Mouse (Mus musculus) CH12F3 (cell line): ENCODE measurements around the gene Rnpc3.
"Not testable (repeated sequence)": the region's sequence is repeated elsewhere in the genome, so short reads cannot be mapped to it uniquely, and the experiment has no call there.

Experiments used
- in situ Hi-C: fragments of 300-500 bp; cut with MboI; formaldehyde crosslinking; loops from 2 replicates; pipeline ENCODE4 v1.14.3; 2020; ENCODE audit warnings: low sequenced_read_pairs

Rnpc3 gene

GRCm38 (mm10) chr3:113629606-113630359 lies at the start of gene Rnpc3:
Gene Rnpc3 (minus strand): TSS chr3:113630149.
- in situ Hi-C loops: no loop called here

GRCm38 (mm10) chr3:113656940-113657339 lies 27.0 kb upstream of the Rnpc3 start:
- in situ Hi-C loops: no loop called here

- in situ Hi-C loops: no loop called here
Observed at GRCm38 (mm10) chr3:113654335-113654734, 24.4 kb upstream of the Rnpc3 start.

GRCm38 (mm10) chr3:113651386-113651785 lies 21.4 kb upstream of the Rnpc3 start:
- in situ Hi-C loops: not testable (repeated sequence)

GRCm38 (mm10) chr3:113639545-113639944 lies 9.6 kb upstream of the Rnpc3 start:
- in situ Hi-C loops: no loop called here

- in situ Hi-C loops: no loop called here
Observed at GRCm38 (mm10) chr3:113634220-113634619, 4.3 kb upstream of the Rnpc3 start.

- in situ Hi-C loops: no loop called here
Observed at GRCm38 (mm10) chr3:113631611-113632010, 1.7 kb upstream of the Rnpc3 start.

GRCm38 (mm10) chr3:113630564-113630963 lies 615 bp upstream of the Rnpc3 start:
- in situ Hi-C loops: no loop called here

GRCm38 (mm10) chr3:113606599-113606998 lies 23.4 kb downstream of the Rnpc3 start, which contains the start of gene Amy1:
Gene Amy1 (minus strand): TSS chr3:113606699.
- in situ Hi-C loops: no loop called here

- in situ Hi-C loops: no loop called here
Observed at GRCm38 (mm10) chr3:113590844-113591243, 39.1 kb downstream of the Rnpc3 start.

- in situ Hi-C loops: no loop called here
Observed at GRCm38 (mm10) chr3:113574578-113574977, 55.4 kb downstream of the Rnpc3 start.

- in situ Hi-C loops: no loop called here
Observed at GRCm38 (mm10) chr3:113574138-113574537, 55.8 kb downstream of the Rnpc3 start.

- in situ Hi-C loops: no loop called here
Observed at GRCm38 (mm10) chr3:113572158-113572557, 57.8 kb downstream of the Rnpc3 start.
